23 mouse cellular contexts compared by ENCODE assay signal in genomic region chr4:7341159-7341558, GRCm38 (mm10).
DNase-seq lines count a peak whose midpoint lies in the region; ATAC-seq lines count a peak whose summit lies in the region.
"Had no signal": no experiment of that assay in that cellular context is flagged by ENCODE, and none has a peak within 500 bp of the region (broad histone marks: within the 10 kb centered on the region; RNA-seq: fewer than 3 reads in every experiment).

No protein-coding gene starts in this region.

- H3K27ac ChIP-seq in hindbrain, embryonic 14.5 days = no peak overlapping the region
- no peak overlapping the region for H3K27ac ChIP-seq in neural tube, embryonic 15.5 days (replicated peaks)
- H3K27ac ChIP-seq: embryonic facial prominence, embryonic 12.5 days; embryonic facial prominence, embryonic 15.5 days; gastrocnemius, adult 2 months; hindbrain, embryonic 13.5 days; hindbrain, postnatal 0 days; intestine, embryonic 15.5 days had no signal

- H3K36me3 ChIP-seq in hindbrain, embryonic 14.5 days (replicated peaks; ENCODE audit: control insufficient read depth, insufficient read depth) = no peaks in the 10 kb centered on the region
- no peaks in the 10 kb centered on the region for H3K36me3 ChIP-seq in neural tube, embryonic 15.5 days
- H3K36me3 ChIP-seq: embryonic facial prominence, embryonic 12.5 days; embryonic facial prominence, embryonic 15.5 days; hindbrain, embryonic 13.5 days; intestine, embryonic 15.5 days had no signal

- 100% methylated on average over 1 of the region's 1 CpGs for WGBS in hindbrain, embryonic 14.5 days
- 100% methylated on average over 1 of the region's 1 CpGs for WGBS in neural tube, embryonic 15.5 days

- peak; percentile 54 for DNase-seq in 416B (ENCODE audit: low read depth)
- DNase-seq in CD4-positive, CD25-positive, alpha-beta regulatory T cell, adult 2 months (ENCODE audit: low read depth, low spot score) = peak; percentile 15
- no peak for DNase-seq in hindbrain, embryonic 14.5 days (ENCODE audit: low spot score)
- no peak for DNase-seq in cerebellum, postnatal 36 days
- DNase-seq: adrenal gland, postnatal 10 days; adrenal gland, postnatal 36 days; cerebellum, adult 18-20 months; cerebellum, adult 9-10 months; cerebellum, postnatal 14 days; forebrain, postnatal 0 days; gastrocnemius, adult 2 months; gastrocnemius, postnatal 14 days; heart, adult 11 months had no signal

- H3K27me3 ChIP-seq in hindbrain, embryonic 14.5 days (ENCODE audit: control insufficient read depth, insufficient read depth, low read length) = no peaks in the 10 kb centered on the region
- no peaks in the 10 kb centered on the region for H3K27me3 ChIP-seq in neural tube, embryonic 15.5 days (replicated peaks)
- H3K27me3 ChIP-seq: embryonic facial prominence, embryonic 12.5 days; embryonic facial prominence, embryonic 15.5 days; hindbrain, embryonic 13.5 days; intestine, embryonic 15.5 days had no signal

- no peak overlapping the region for H3K4me2 ChIP-seq in hindbrain, embryonic 14.5 days (replicated peaks)
- H3K4me2 ChIP-seq in neural tube, embryonic 15.5 days = no peak overlapping the region
- H3K4me2 ChIP-seq: embryonic facial prominence, embryonic 12.5 days; embryonic facial prominence, embryonic 15.5 days; heart, embryonic 11.5 days; hindbrain, embryonic 13.5 days; intestine, embryonic 15.5 days had no signal

- H3K4me3 ChIP-seq in hindbrain, embryonic 14.5 days (replicated peaks; ENCODE audit: low read length) = no peak overlapping the region
- H3K4me3 ChIP-seq in neural tube, embryonic 15.5 days (replicated peaks) = no peak overlapping the region
- H3K4me3 ChIP-seq: embryonic facial prominence, embryonic 12.5 days; embryonic facial prominence, embryonic 15.5 days; gastrocnemius, adult 2 months; hindbrain, embryonic 13.5 days; intestine, embryonic 15.5 days had no signal

- H3K9ac ChIP-seq in hindbrain, embryonic 14.5 days = no peak overlapping the region
- no peak overlapping the region for H3K9ac ChIP-seq in neural tube, embryonic 15.5 days (replicated peaks)
- H3K9ac ChIP-seq: embryonic facial prominence, embryonic 12.5 days; embryonic facial prominence, embryonic 15.5 days; forebrain, postnatal 0 days; hindbrain, embryonic 13.5 days; intestine, embryonic 15.5 days had no signal

- no peaks in the 10 kb centered on the region for H3K4me1 ChIP-seq in hindbrain, embryonic 14.5 days (replicated peaks; ENCODE audit: control insufficient read depth, insufficient read depth, low read length)
- no peaks in the 10 kb centered on the region for H3K4me1 ChIP-seq in neural tube, embryonic 15.5 days
- H3K4me1 ChIP-seq: embryonic facial prominence, embryonic 15.5 days; hindbrain, embryonic 13.5 days; intestine, embryonic 15.5 days had no signal

- H3K9me3 ChIP-seq in hindbrain, embryonic 14.5 days (ENCODE audit: control insufficient read depth, low read length) = no peaks in the 10 kb centered on the region
- no peaks in the 10 kb centered on the region for H3K9me3 ChIP-seq in neural tube, embryonic 15.5 days (replicated peaks)
- H3K9me3 ChIP-seq: embryonic facial prominence, embryonic 12.5 days; embryonic facial prominence, embryonic 15.5 days; hindbrain, embryonic 13.5 days; intestine, embryonic 15.5 days had no signal

- peak; percentile 28 for ATAC-seq in activated CD4-positive, CD25-positive, alpha-beta regulatory T cell, adult 4 months
- peak; percentile 57; the same call in 1 of the 2 replicates for ATAC-seq in megakaryocyte, adult 5-6 weeks (ENCODE audit: poor library complexity, severe bottlenecking)
- ATAC-seq in hindbrain, embryonic 14.5 days (ENCODE audit: low FRiP score) = no peak
- ATAC-seq in neural tube, embryonic 15.5 days (ENCODE audit: low FRiP score) = no peak
- ATAC-seq: forebrain, embryonic 14.5 days; forebrain, postnatal 0 days; hindbrain, postnatal 0 days; intestine, embryonic 15.5 days had no signal

Comparison
In these comparisons a context has a peak if more than half of its experiments do, and no peak if none do; other contexts are left out.
1. DNase-seq: peak in 416B (single experiment) and CD4-positive, CD25-positive, alpha-beta regulatory T cell, adult 2 months (single experiment); none in hindbrain, embryonic 14.5 days (single experiment) and cerebellum, postnatal 36 days (0 of 2).
2. ATAC-seq: peak in activated CD4-positive, CD25-positive, alpha-beta regulatory T cell, adult 4 months (single experiment) and megakaryocyte, adult 5-6 weeks (single experiment); none in hindbrain, embryonic 14.5 days (single experiment) and neural tube, embryonic 15.5 days (single experiment).